Mouse (Mus musculus): ENCODE results near the gene Pde6h.
"Not testable (repeated sequence)": the region's sequence is repeated elsewhere in the genome, so short reads cannot be mapped to it uniquely, and the experiment has no call there.

Gene Pde6h

GRCm38 (mm10) chr6:136923532-136923931 is at the start of gene Pde6h:
TSS of gene Pde6h (plus strand) at chr6:136923832.
- DNase-seq (ENCODE audit: low spot score) = no peak

- DNase-seq (ENCODE audit: low spot score) = no peak
Observed at GRCm38 (mm10) chr6:136874599-136874998, 49.0 kb upstream of the Pde6h start.

GRCm38 (mm10) chr6:136875670-136876069 is 48.0 kb upstream of the Pde6h start, which contains the start of gene Mgp:
TSS of gene Mgp (minus strand) at chr6:136875823.
- DNase-seq (ENCODE audit: low spot score) = peak; percentile 38

GRCm38 (mm10) chr6:136881678-136882077 is 42.0 kb upstream of the Pde6h start:
- DNase-seq (ENCODE audit: low spot score) = no peak

GRCm38 (mm10) chr6:136883431-136883915 is 40.2 kb upstream of the Pde6h start:
- DNase-seq (ENCODE audit: low spot score) = no peak

GRCm38 (mm10) chr6:136883961-136884360 is 39.7 kb upstream of the Pde6h start:
- DNase-seq (ENCODE audit: low spot score) = no peak

GRCm38 (mm10) chr6:136884766-136885165 is 38.9 kb upstream of the Pde6h start:
- not testable (repeated sequence) for DNase-seq (ENCODE audit: low spot score)

- no peak for DNase-seq (ENCODE audit: low spot score)
Observed at GRCm38 (mm10) chr6:136887854-136888253, 35.8 kb upstream of the Pde6h start.

- no peak for DNase-seq (ENCODE audit: low spot score)
Observed at GRCm38 (mm10) chr6:136889067-136889466, 34.6 kb upstream of the Pde6h start.

GRCm38 (mm10) chr6:136889554-136889953 is 34.1 kb upstream of the Pde6h start:
- no peak for DNase-seq (ENCODE audit: low spot score)

GRCm38 (mm10) chr6:136892002-136892401 is 31.6 kb upstream of the Pde6h start:
- DNase-seq (ENCODE audit: low spot score) = no peak

GRCm38 (mm10) chr6:136894532-136895339 is 28.9 kb upstream of the Pde6h start:
- no peak for DNase-seq (ENCODE audit: low spot score)

GRCm38 (mm10) chr6:136897789-136898188 is 25.8 kb upstream of the Pde6h start:
- no peak for DNase-seq (ENCODE audit: low spot score)

GRCm38 (mm10) chr6:136898222-136898621 is 25.4 kb upstream of the Pde6h start:
- DNase-seq (ENCODE audit: low spot score) = peak; percentile 19

GRCm38 (mm10) chr6:136898954-136899353 is 24.7 kb upstream of the Pde6h start:
- DNase-seq (ENCODE audit: low spot score) = no peak

GRCm38 (mm10) chr6:136900369-136901009 is 23.1 kb upstream of the Pde6h start:
- no peak for DNase-seq (ENCODE audit: low spot score)

- DNase-seq (ENCODE audit: low spot score) = no peak
Observed at GRCm38 (mm10) chr6:136901010-136901409, 22.6 kb upstream of the Pde6h start.

- DNase-seq (ENCODE audit: low spot score) = no peak
Observed at GRCm38 (mm10) chr6:136902527-136902926, 21.1 kb upstream of the Pde6h start.

- DNase-seq (ENCODE audit: low spot score) = no peak
Observed at GRCm38 (mm10) chr6:136903885-136904470, 19.7 kb upstream of the Pde6h start.

- no peak for DNase-seq (ENCODE audit: low spot score)
Observed at GRCm38 (mm10) chr6:136906283-136906936, 17.2 kb upstream of the Pde6h start.

GRCm38 (mm10) chr6:136906937-136907293 is 16.7 kb upstream of the Pde6h start:
- DNase-seq (ENCODE audit: low spot score) = no peak

GRCm38 (mm10) chr6:136910247-136910890 is 13.3 kb upstream of the Pde6h start:
- DNase-seq (ENCODE audit: low spot score) = no peak

All from embryo, embryonic 10 days (tissue).